Mouse (Mus musculus): Measurements from ENCODE around the gene Gm10945.

The Gm10945 gene

DNA sequence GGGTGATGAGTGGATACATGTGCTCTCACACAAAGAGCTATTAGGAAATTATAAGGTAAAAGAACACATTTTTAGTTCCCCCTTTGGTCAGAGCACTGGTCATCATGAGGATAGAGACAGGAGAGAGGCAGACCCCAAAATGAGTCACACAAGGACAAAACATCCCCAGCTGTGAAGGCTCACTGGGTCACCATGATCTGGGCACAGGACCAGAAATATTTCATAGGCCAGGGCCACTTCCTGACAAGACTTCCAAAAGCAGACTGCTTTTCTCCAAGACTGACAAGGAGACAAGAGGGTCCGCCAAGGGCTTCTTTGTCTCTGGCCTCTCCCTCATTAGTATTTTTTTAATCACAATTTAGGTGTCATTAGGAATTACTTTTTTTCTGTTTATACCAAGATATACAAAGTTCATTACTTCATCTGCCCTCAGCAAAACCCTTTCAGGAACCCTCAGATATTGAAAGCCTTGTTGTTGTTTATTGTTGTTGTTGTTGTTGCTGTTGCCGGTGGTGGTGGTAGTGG, at the start of gene Gm10945:
Gene Gm10945, minus strand, starts transcription at position 475 of the 525 bp plus-strand sequence.
- in situ Hi-C loops (cut with MboI, MseI): no loop called here

DNA sequence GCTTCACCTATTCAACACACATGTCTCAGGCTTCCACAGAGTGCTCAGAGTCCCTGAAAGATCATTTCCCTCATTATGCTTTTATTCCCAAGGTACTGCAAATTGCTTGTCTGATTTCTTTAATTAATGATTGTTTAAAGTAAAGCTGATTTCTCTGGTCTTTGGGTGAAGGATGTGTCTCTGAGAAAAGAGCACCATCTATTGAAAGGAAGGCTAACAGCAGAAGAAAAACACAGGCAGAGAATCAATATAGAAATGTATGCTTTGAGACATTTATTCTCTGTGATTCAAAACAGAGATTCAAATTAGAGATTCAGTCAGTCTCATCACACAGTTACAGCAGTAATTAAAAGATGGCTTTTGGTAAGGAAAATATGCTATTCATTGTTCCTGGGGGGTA, 28.7 kb upstream of the Gm10945 start:
- in situ Hi-C loops (cut with MboI, MseI): no loop called here

DNA sequence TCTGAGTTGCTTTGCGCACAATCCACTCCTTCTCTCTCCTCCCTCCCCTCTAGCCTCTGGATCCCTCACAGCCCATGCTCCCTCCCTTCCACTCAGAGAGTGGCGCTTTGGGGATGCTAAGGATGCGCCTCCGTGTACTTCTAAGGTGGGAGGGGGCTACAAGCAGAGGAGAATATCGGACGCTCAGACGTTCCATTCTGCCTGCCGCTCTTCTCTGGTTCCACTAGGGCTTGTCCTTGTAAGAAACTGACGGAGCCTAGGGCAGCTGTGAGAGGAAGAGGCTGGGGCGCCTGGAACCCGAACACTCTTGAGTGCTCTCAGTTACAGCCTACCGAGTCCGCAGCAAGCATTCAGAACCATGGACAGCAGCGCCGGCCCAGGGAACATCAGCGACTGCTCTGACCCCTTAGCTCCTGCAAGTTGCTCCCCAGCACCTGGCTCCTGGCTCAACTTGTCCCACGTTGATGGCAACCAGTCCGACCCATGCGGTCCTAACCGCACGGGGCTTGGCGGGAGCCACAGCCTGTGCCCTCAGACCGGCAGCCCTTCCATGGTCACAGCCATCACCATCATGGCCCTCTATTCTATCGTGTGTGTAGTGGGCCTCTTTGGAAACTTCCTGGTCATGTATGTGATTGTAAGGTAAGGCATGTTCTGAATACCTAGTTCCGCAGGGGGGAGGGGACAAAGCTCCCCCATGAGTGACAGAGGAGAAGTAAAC, 27.1 kb upstream of the Gm10945 start:
- in situ Hi-C loops (cut with MboI, MseI): no loop called here

DNA sequence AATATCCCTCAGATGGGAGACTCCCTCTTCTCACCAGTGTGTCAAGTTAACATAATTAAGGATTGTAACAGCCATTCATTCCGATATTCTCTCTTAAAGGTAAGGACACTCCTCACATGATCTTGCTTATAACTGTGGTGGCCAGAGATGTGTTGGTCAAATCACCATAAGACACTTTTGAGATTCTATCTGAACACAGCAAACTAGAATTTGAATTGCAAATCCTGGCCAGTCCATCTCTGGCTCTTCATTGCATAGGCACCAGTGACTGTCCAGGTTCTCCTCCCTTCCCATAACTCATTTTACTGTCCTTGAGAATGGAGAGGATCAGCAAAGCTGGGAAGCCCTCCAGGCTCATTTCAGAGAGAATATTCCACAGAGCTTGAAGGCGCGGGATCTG, 3.4 kb downstream of the Gm10945 start, which contains the start of gene Oprm1:
Gene Oprm1, plus strand, starts transcription at position 301 of the 400 bp plus-strand sequence.
- in situ Hi-C loops (cut with MboI, MseI): loop anchor here (10.0 kb wide), 1 partner anchor 1787 kb away; no protein-coding TSS in a partner anchor

DNA sequence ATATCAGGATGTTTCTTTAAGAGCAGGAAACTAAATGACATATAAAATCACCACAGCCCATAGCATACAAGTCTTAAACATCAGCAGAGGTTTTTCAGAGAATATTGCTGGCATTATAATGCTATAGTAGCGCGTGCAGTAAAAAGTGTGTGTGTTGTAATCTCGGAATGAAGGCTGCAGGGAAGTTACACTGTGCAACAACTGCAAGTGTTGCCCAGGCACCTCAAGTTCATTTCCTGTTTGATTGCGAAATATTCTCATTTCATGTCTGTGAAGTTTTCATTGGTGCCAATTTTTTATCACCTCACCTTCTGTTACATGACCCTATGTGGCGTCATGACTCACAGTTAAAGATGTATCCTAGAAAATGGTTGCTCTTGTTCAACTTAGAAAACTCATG, 8.2 kb downstream of the Gm10945 start:
- in situ Hi-C loops (cut with MboI, MseI): loop anchor here (10.0 kb wide), 1 partner anchor 1791 kb away; no protein-coding TSS in a partner anchor

DNA sequence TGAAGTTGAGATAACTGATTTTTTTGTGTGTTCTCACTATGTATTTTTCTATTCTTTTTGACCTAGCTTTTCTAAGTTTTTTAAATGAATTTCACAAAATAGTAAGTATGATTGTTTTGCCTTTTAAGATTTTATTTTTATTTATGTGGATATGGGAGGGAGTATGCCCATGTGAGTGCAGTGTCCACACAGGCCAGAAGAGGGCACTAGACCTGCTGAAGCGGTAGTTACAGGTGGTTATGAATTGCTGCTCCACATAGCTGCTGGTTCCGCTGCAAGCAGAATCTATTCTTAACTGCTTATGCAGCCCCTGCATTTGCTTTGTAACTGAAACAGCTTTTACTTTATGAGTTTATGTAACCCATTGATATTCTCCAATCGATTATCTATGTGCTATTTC, 33.1 kb downstream of the Gm10945 start:
- in situ Hi-C loops (cut with MboI, MseI): no loop called here

DNA sequence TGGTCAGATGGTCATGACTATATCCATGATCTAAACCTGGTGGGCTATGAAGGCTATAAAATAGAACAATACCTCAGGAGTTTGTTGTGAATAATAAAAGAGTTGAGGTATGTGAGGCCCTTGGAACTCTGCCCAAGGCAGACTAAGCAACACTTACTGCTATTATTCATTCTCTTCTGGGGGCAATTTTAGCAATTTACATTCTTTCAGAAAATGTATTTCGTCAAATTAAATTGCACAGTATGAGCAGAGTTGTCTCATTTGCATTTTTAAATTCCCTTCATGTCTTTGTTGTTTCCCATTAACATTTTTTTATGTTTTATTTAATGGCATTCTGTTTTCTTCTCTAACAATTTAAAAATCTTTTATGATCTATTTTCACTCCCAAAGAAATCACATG, 37.8 kb downstream of the Gm10945 start:
- in situ Hi-C loops (cut with MboI, MseI): no loop called here

DNA sequence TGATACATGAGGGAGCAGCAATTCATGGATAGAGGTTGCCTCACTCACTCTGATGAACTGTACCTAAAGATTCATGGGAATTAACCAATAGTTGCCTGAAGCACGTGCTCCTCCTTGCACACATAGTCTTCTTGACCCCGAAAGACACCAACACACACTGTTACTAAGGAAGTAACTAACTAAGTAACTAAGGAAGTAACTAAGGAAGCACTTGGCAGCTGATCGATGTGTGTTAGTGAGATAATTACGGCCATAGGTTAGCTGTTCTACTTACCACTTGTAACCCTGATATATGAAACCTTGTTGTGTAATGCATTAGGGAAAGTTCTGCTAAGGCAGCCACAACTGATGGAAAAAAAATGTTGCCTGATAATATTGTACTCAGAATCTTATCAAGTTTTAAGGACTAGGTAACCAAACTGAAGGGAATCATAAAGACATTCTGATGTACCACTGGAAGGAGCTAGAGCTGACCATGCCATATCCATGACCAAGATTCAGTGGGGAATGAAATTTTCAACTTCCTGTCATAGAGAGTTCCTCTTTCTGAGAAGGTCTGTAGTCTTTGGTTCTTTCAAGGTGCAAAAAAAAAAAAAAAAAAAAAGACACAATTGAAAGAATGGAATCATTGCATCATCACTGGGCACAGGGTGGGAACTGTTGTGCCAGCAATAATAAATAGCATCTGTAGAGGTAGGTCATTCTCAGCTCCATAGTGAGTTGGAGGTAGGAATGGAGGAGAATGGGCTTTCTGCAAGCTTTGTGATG, 44.2 kb downstream of the Gm10945 start:
- in situ Hi-C loops (cut with MboI, MseI): no loop called here

DNA sequence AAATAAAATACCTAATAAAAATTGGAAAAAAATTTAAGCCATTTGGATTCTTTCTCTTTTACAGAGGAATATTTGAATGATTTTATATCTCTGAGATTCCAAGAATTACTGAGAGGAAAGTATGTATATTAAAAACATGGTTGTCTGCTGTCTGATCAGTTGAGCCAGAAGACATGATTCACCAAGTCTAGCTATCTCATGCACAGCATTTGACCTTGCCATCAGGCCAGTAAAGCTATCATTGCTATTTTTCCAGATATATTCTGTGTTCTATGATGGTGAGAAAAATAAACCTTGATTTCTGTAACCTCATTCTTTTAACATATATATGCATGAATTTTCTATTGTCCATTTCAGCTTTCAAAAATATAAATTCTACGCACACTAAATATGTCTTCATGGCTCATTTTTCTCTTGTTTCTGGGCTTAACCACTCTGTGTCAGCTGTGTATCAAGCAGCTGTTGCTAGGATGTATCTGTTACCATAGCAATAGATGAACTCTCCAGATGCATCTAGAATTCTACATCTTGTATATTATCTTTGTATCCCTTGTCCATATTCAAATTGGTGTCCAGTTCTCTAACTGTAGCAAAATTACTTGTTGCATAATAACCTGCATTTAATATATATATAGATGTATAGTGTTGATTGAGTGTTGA, 56.2 kb downstream of the Gm10945 start:
- in situ Hi-C loops (cut with MboI, MseI): no loop called here

DNA sequence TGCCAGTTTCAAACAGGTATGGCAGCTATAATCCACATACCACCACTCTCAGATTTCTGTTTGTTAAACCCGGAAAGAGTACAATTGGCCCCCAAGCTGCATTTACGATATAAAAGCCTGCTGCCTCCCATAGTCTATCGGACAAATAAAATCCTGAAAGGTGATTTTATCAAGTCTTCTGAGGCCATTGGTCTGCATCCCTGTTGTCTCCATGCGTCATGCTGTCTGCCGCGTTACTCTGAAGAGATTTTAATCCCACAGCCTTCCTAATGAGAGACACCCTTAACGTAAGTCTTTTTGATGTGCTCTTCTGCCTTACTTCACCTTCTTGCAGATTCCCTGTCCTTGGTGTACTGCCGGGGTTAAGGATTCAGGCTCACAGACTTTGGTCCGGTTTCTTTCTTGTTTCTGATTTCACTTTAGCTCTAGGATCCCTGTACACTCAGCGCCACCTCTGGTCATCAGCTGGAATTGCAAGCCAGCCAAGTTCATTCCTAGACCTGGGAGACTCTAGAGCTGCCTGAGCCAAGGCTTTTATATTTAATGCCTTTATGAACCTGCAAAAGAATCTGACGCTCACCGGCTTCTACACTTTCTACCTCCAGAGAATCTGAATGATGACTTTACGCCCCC, 67.2 kb downstream of the Gm10945 start:
- in situ Hi-C loops (cut with MboI, MseI): no loop called here
